9 mouse cellular contexts compared by ENCODE assay signal in the genomic region with DNA sequence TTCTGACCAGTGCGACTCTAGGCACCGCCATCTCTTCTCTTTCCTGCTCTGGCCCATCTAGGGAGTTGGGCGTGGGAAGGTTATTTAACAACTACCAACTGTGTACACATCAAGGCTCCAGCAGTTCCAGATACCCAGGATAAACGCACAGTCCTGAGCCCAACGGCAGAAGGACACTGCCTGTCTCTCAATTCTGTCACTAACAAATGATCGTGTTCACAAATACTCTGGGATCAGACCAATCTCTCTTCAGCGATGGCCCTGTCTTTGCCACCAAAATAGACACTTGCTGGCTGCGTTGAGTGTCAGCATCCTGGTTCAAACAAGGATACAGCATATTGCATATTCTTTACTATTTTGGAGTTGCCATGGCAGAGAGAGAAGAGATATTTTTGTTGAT.
DNase-seq lines count a peak whose midpoint lies in the region; ATAC-seq and TF ChIP-seq lines count a peak whose summit lies in the region.
"Had no signal": no experiment of that assay in that cellular context is flagged by ENCODE, and none has a peak within 500 bp of the region (broad histone marks: within the 10 kb centered on the region; RNA-seq: fewer than 3 reads in every experiment).

No protein-coding gene starts in this region.

- H3K79me2 ChIP-seq in MEL (ENCODE audit: control insufficient read depth, insufficient read depth, low read length, poor library complexity), result no peaks in the 10 kb centered on the region

- H3K4me2 ChIP-seq in hindbrain, embryonic 13.5 days, result no peak overlapping the region
- H3K4me2 ChIP-seq in hindbrain, embryonic 11.5 days (replicated peaks; ENCODE audit: low read depth, low read length), result no peak overlapping the region

- no peaks in the 10 kb centered on the region for H3K36me3 ChIP-seq in hindbrain, embryonic 13.5 days
- H3K36me3 ChIP-seq in hindbrain, embryonic 11.5 days (ENCODE audit: control insufficient read depth, insufficient read depth, low read length), result no peaks in the 10 kb centered on the region
- H3K36me3 ChIP-seq in MEL (ENCODE audit: control insufficient read depth in 1 of 2, insufficient read depth in 2 of 2, low read length in 2 of 2), result peaks cover 0 to 4% of the 10 kb centered on the region in 2 experiments; a peak in 2 of 4 replicates
- H3K36me3 ChIP-seq in heart, embryonic 10.5 days, result no peaks in the 10 kb centered on the region

- no peaks in the 10 kb centered on the region for H3K27me3 ChIP-seq in hindbrain, embryonic 13.5 days
- H3K27me3 ChIP-seq in hindbrain, embryonic 11.5 days (ENCODE audit: control insufficient read depth, insufficient read depth, low read length), result no peaks in the 10 kb centered on the region
- H3K27me3 ChIP-seq in MEL (ENCODE audit: control insufficient read depth in 1 of 2, insufficient read depth in 2 of 2, low read length in 2 of 2), result no peaks in the 10 kb centered on the region
- H3K27me3 ChIP-seq in heart, embryonic 10.5 days (ENCODE audit: insufficient read depth, poor library complexity, severe bottlenecking), result no peaks in the 10 kb centered on the region
- H3K27me3 ChIP-seq: CH12.LX had no signal

- no peak for TF ChIP-seq RAD21 in MEL (IDR thresholded peaks at IDR 0.05; ENCODE audit: low read depth, low read length)

- no peaks in the 10 kb centered on the region for H3K4me1 ChIP-seq in hindbrain, embryonic 13.5 days (replicated peaks)
- H3K4me1 ChIP-seq in hindbrain, embryonic 11.5 days (replicated peaks; ENCODE audit: control insufficient read depth, insufficient read depth, low read length), result no peaks in the 10 kb centered on the region
- peaks cover 0 to 5% of the 10 kb centered on the region in 2 experiments; a peak in 2 of 4 replicates for H3K4me1 ChIP-seq in MEL (ENCODE audit: control insufficient read depth in 1 of 2, insufficient read depth in 2 of 2, low read length in 2 of 2)
- peaks cover 21% of the 10 kb centered on the region for H3K4me1 ChIP-seq in heart, embryonic 10.5 days

- 79% methylated on average over 8 of the region's 8 CpGs for WGBS in hindbrain, embryonic 13.5 days
- 76% methylated on average over 8 of the region's 8 CpGs for WGBS in hindbrain, embryonic 11.5 days
- WGBS in heart, embryonic 10.5 days, result 47% methylated on average over 8 of the region's 8 CpGs

- no peak for ATAC-seq in hindbrain, embryonic 13.5 days (ENCODE audit: low FRiP score)
- ATAC-seq in hindbrain, embryonic 11.5 days (ENCODE audit: low FRiP score), result no peak
- no peak for ATAC-seq in monocyte, adult 5-6 weeks (replicated peaks; ENCODE audit: insufficient number of reproducible peaks, low FRiP score, low TSS enrichment, poor library complexity, severe bottlenecking)

- no peak for TF ChIP-seq CTCF in MEL (IDR thresholded peaks at IDR 0.05 in 2 of 3, conservative IDR thresholded peaks at IDR 0.05 in 1 of 3; ENCODE audit: control insufficient read depth in 1 of 3, insufficient read depth in 1 of 3, low read depth in 2 of 3, low read length in 3 of 3, poor library complexity in 1 of 3, severe bottlenecking in 1 of 3)

- peak overlapping the region; percentile 44; the same call in 1 of the 2 replicates for H3K27ac ChIP-seq in hindbrain, embryonic 13.5 days
- no peak overlapping the region for H3K27ac ChIP-seq in hindbrain, embryonic 11.5 days (ENCODE audit: low read depth, low read length)
- H3K27ac ChIP-seq in MEL (ENCODE audit: control insufficient read depth, low read depth, low read length), result peak overlapping the region; percentile 54
- peak overlapping the region; percentile 39 for H3K27ac ChIP-seq in heart, embryonic 10.5 days

- H3K9ac ChIP-seq in hindbrain, embryonic 13.5 days, result no peak overlapping the region
- no peak overlapping the region for H3K9ac ChIP-seq in hindbrain, embryonic 11.5 days (ENCODE audit: low read depth, low read length)
- peak overlapping the region; percentile 35 for H3K9ac ChIP-seq in MEL (ENCODE audit: control insufficient read depth, low read depth, low read length, poor library complexity, severe bottlenecking)

- no peak overlapping the region for H3K4me3 ChIP-seq in hindbrain, embryonic 13.5 days
- H3K4me3 ChIP-seq in hindbrain, embryonic 11.5 days (ENCODE audit: low read depth, low read length), result no peak overlapping the region
- H3K4me3 ChIP-seq in MEL (ENCODE audit: control insufficient read depth in 1 of 2, insufficient read depth in 1 of 2, low read depth in 2 of 2, low read length in 2 of 2), result peak overlapping the region; percentile 26 to 47
- no peak overlapping the region for H3K4me3 ChIP-seq in heart, embryonic 10.5 days

- peaks cover 4% of the 10 kb centered on the region; the same call in 1 of the 2 replicates for H3K9me3 ChIP-seq in hindbrain, embryonic 13.5 days
- H3K9me3 ChIP-seq in hindbrain, embryonic 11.5 days (ENCODE audit: control insufficient read depth, low read length), result no peaks in the 10 kb centered on the region
- H3K9me3 ChIP-seq in MEL (replicated peaks; ENCODE audit: insufficient read depth, low read length), result no peaks in the 10 kb centered on the region
- H3K9me3 ChIP-seq in heart, embryonic 10.5 days, result no peaks in the 10 kb centered on the region

- TF ChIP-seq EP300 in MEL (IDR thresholded peaks at IDR 0.05; ENCODE audit: low read depth in 1 of 2, low read length in 2 of 2), result no peak

- no peak for DNase-seq in hindbrain, embryonic 11.5 days (ENCODE audit: low spot score)
- no peak for DNase-seq in MEL (ENCODE audit: low read depth, low spot score)
- peak; percentile 76 for DNase-seq in heart, embryonic 10.5 days (ENCODE audit: low spot score)
- DNase-seq in lung, postnatal 25 days (ENCODE audit: low spot score), result peak; percentile 32
- DNase-seq in cerebellum, postnatal 14 days, result no peak
- no peak for DNase-seq in urinary bladder, postnatal 36 days (ENCODE audit: low spot score in 2 of 2)

- TF ChIP-seq POLR2A in MEL (IDR thresholded peaks at IDR 0.05; ENCODE audit: control insufficient read depth in 1 of 2, insufficient read depth in 1 of 2, low read depth in 1 of 2, low read length in 2 of 2, poor library complexity in 1 of 2), result no peak

TF ChIP-seq in MEL, 35 proteins besides CTCF, POLR2A, EP300 and RAD21:
- TF ChIP-seq E2F4 (IDR thresholded peaks at IDR 0.05; ENCODE audit: borderline replicate concordance, low read depth, low read length) (no peak), TBP (IDR thresholded peaks at IDR 0.05; ENCODE audit: low read depth, low read length) (no peak), GABPA (IDR thresholded peaks at IDR 0.05; ENCODE audit: low read depth, low read length) (no peak)
TF ChIP-seq in MEL: peak in this region for 0.

Comparison
In these comparisons a context has a peak if more than half of its experiments do, and no peak if none do; other contexts are left out.
1. H3K4me3 ChIP-seq: peak in MEL (2 of 2); none in hindbrain, embryonic 13.5 days (single experiment), hindbrain, embryonic 11.5 days (single experiment) and heart, embryonic 10.5 days (single experiment).
2. DNase-seq: peak in heart, embryonic 10.5 days (single experiment) and lung, postnatal 25 days (single experiment); none in hindbrain, embryonic 11.5 days (single experiment), MEL (single experiment), cerebellum, postnatal 14 days (0 of 2) and urinary bladder, postnatal 36 days (0 of 2).